Mouse (Mus musculus): ENCODE measurements at regions not wholly inside any gene's neighbourhood (a gene's known extent, or its start where the extent isn't known, plus 50 kb on each side); places are given as distances from the start of the nearest gene placed in this dataset.
"Not testable (repeated sequence)": the region's sequence is repeated elsewhere in the genome, so short reads cannot be mapped to it uniquely, and the experiment has no call there.

DNA sequence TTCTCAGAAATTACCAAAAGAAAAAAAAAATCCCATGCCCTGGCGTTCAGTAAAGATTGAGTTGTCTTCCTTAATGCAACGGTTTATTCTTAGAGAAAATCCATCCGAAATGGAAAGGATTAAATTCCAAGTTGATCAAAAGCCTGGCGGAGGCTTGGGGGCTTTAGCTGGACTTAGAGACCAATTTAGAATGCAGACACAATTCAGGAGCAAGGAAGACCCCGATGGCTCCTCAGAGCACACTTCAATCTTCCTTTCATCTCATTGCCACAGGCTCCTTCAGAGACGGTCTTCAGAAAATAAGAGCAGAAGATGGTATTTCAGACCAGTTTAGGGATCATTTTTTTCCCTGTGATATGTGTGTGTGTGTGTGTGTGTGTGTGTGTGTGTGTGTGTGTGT, 171.8 kb downstream of the Ankrd50 start:
- DNase-seq, result no peak

GRCm38 (mm10) chr3:38312121-38312520, 172.5 kb downstream of the Ankrd50 start:
- DNase-seq, result no peak

GRCm38 (mm10) chr3:38299898-38300751, 184.5 kb downstream of the Ankrd50 start:
- no peak for DNase-seq

DNA sequence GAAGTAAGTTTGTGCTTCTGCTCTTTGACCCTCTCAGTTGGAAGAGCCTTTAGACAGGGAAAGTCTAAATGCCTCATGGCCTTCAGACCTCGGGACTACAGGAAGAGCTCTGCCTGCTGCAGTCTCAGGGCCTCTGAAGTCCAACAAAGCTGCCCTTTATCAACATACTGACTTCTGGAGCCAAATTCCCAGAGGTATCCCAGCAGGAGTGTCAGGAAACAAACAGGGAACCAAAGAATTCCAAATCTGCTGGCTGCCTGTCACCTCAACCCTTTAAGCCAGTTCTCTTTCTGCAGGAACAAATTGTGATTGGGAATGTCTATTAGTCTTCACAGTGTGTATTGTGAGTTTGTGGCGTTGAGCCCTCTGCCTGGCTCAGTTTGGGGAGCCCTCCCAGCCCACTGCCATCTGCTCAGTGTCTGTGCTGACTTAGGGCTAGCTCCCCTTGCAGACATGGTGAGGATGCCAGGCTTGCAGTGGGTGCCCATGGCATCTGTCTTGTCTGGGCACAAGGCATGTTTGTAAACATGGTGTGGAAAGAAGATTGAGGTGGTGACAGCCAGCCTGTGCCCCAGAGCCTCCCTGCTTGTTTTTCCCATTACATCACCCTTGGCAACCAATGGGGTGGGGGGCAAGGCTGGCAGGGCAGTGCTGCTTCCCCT, 185.3 kb downstream of the Ankrd50 start:
- no peak for DNase-seq

DNA sequence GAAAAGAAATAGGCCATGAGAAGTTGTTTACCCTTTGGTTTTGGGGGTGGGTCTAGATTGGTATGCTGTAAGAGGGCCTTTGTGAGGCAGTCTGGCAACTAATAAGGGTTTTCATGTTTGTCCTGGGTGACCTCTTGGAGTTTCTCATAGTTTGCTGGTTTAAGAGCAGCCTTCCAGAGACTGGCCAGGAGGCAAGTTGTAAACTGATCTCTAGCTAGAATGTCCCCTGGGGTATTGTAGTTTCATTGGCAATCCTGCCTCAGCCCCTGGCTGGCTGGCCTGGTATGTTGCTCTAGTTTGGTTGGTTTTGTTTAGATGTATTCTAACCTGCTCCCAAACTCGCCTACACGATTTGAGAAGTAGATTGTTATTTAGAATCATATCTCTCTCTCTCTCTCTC, 187.1 kb downstream of the Ankrd50 start:
- DNase-seq, result no peak

DNA sequence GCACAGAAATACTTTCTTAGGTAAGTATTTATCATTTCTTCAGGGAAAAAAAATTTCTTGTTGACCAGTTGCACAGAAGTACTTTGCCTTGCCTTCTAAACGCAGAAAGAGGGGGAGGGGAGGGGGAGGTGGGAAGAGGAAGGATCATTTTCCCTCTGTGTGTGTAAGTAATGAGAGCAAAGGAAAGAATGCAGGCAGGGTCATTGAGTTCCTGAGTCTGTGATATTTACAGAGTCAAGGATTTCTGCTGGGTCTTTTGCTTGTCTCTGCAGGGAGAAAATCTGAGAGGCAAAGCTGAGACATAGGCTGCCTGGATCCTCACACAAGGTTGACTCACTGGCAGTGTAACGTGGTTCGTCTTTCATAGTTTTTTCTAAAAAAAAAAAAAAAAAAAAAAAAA, 195.6 kb downstream of the Ankrd50 start:
- DNase-seq, result no peak

- no peak for DNase-seq
These were observed 200.9 kb downstream of the Ankrd50 start for GRCm38 (mm10) chr3:38283687-38284124.

DNA sequence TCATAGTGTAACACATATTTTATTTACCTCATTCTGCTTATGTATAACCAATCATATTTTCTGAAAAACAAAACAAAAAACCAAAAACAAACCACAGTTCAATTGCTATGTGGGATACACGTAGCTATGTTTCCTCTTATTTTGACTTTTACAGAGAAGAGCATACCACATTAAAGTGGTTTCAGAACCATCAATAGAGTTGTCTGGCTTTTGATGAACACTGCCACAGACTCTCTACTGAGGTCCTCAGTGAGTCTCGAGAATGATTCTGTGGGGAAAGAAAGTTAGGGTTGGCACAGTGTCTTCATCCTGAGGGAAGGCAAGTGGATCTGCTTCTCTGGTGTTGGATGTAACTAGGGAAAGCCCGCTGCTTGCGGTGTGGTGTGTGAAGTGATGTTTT, 201.8 kb downstream of the Ankrd50 start:
- no peak for DNase-seq

- no peak for DNase-seq
These were observed 203.0 kb downstream of the Ankrd50 start for GRCm38 (mm10) chr3:38281683-38282082.

GRCm38 (mm10) chr3:38280876-38281275, 203.8 kb downstream of the Ankrd50 start:
- no peak for DNase-seq

GRCm38 (mm10) chr3:38280105-38280504, 204.5 kb downstream of the Ankrd50 start:
- no peak for DNase-seq

DNA sequence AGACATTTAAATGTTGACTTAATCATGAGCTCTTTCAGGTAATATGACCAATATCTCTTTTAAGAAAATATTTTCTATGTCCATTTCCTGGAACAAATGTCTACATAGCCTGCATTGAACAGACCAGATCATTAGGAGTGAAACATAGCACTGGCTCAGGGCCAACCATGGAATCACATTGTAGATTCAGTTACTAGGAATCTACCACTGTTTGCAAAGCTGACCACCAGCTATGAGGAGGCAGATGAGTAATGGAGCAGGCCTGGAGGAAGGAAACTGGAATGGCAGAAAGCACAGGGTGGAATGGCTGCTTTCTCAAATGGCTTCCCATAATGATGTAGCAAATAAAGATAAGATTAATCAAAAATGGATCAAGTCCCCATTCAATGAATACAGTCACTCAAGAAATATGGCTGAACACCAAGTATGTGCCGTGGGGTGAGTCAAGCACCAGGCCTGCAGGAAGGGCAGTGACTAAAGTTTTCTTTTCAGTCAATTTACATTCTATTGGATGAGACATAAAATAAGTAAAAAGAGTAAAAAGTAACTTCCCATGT, 207.6 kb downstream of the Ankrd50 start:
- no peak for DNase-seq

- no peak for DNase-seq
These were observed 209.3 kb downstream of the Ankrd50 start for GRCm38 (mm10) chr3:38275321-38275720.

DNA sequence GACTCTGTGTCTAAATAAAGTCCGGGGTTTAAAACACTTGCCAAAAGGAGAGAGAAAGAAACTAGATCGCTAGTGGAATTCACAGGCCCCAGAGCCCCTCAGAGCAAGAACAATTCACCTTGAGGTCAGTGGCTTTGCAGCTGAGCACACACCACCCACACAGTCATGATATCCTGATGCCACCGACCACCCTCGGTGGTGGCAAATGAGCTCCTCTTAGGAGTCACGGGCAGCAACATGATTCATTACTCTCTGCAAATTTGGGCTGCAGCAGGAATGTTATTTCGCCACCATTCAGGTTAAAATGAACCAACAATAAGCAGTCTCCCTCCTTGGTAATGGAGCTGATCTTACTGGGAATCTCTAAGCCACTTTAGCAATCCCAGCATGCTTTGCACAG, 213.9 kb downstream of the Ankrd50 start:
- DNase-seq, result no peak

DNA sequence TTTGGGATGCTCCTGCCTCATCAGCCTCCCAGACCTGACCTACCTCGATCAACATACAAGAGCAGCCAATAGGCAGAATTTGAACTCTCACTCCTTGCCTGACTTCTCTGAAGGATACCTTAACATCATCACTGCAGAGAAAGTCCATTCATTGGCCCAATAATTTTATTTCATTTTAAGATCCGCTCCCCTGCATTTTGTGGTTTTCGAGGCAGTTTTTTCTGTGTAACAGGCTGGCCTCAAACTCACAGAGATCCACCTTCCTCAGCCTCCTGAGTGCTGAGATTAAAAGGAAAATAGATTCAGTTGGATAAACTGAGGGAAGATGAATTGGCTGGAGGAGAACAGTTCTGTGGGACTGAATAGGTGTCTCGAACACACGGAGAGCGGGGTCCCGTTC, 216.4 kb downstream of the Ankrd50 start:
- DNase-seq, result no peak

DNA sequence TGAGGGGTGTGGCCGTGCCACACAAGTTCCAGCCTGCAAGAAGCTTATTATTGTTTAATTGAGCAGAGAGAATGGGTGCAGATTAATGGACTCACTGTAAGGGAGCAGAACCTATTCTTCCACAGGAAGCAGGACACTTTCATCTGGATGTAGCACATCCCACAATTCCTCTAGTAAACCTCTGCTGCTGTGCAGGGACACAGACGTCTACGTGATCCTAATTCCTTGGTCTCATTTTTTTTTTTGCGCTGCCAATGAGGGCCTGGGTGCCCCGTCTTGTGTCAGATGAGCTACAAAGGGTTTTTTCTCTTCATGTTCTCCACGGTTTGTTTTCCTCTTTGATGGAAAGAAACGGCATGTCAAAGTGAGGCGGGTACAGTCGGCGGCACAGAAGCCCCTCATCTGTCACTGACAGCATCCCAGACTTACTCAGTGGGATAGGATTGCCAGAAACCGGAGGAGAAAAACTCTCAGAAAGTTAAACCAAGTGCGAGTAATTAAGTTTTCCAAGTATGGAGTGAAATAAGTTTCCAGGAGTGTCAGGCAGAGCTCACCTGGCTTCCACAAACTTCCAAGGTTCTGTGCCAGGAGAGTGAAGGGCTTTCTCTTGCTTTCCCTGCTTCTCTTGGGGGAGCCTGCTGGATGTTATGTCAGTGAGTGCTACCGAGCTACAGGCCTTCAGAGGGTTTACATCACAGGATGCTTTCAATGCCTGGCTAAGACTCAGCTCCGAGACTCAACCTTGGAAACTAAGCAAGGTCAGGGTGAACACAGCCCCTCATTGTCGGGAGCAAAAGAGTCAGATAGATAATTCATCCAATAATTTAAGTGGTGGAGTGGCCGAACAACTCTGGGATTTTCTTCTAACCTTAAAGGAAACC, 221.1 kb downstream of the Ankrd50 start:
- no peak for DNase-seq

DNA sequence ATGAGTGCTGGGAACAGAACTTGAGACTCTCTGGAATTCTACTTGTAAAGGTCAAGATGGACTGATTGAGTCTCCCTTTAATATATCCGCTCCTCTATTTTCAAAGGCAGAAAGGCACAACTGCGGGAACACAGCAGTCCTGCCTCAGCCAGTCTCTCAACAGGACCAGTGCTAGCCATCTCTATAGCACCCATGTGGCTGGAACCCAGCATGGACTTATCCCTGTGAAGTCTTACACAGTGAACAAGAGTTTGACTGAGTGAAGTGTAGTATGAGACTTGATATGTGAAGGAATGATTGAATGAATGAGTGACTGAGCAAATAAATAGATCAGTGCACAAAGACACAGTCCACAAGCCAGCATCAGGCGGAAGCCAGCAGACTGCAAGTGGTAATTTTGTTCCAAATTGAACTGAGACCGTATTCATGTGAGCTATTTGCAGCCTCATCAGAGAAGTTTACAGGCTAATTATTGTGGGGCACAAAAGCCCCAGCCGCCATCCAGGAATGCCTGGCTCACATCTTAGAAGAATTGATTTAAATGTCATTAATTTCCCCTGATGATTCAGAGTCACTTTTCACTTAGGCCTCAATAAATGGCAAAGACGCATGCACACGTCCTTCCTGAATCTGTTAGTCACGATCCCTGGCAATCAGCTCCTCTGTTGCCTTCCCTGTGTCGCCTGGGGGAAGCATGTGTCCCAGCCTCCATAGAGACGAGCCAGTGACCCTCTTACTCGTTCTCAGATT, 223.1 kb downstream of the Ankrd50 start:
- DNase-seq, result no peak

DNA sequence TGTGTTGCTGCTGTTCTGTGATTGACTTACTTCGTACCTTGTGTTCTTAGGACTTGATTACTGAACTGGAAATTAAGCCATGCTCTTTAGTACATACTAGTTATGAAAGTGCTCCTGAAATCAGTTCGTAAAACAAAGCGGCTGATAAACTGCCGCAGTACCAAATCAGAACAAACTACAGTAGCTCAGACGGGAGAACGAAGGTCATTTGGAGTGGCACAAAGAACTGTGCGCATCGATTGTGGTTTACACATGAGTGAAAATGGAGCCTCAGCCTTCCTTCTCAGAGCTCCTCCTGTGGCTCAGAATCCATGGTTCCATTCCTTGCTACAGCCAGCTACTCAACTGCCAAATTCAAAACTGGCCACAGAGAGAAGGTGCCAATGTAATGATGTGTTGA, 225.4 kb downstream of the Ankrd50 start:
- DNase-seq, result not testable (repeated sequence)

DNA sequence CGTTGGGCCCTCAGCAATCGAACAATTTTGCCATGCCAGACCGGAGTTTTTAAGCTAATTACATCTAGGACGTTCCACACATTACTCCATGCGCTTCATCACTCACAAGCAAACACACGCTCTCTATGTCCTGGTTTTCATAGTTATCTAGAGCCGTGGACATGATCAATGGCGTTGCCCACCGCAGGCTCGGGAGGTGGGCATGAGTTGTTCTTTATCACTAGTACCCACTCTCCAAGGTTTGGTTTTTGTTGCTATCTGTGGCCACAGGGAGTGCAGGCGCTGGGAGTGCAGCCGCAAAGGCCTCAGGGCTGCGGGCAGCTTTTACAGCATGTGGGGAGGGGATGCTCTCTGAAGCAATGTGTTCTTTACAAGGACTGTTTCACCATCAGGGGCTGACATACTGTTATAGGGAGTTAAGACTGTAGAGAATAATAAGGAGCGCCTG, 226.8 kb downstream of the Ankrd50 start:
- no peak for DNase-seq

DNA sequence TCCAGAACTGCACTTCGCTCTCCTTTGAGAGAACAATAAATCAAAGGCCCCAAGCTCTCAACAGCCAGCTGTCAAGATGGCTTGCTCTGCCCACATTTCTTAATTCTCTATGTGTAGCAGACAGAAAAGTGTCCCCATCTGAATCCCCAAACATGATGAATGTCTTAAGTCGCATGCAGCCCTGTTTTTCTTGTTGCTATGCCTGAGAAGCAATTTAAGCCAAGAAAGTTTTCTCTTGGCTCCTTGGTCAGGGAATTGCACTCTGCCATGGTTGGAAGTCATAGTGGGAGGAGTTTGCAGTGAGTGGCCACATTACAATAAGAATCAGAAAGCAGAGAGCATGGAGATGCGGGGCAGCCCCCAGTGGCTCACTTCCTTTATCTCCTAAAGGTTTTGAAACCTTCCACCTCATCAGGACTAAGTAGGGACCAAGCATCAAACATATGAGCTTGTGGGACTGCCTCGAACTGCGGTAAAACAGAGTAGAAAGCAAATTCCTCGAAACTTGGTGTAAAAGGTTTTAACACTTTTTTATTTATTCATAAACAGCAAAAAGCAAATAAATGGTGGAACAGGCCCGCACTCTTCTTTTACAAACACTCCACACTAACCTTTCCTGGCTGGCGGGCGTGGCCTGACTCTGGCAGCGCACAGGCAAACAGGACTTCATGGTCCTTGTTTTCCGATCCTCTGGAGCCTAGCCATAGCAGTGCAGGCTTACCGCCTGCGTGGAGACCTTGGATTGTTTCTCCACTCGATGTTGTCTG, 227.4 kb downstream of the Ankrd50 start:
- DNase-seq, result no peak

- DNase-seq, result no peak
These were observed 229.0 kb downstream of the Ankrd50 start for GRCm38 (mm10) chr3:38255674-38256073.
